Mouse (Mus musculus) E14TG2a.4 (cell line): Measurements from ENCODE around the gene Gpr19.

ENCODE experiments used
- H3K27me3 ChIP-seq: 2 replicates; pipeline ENCODE4 v1.6.1; 2014; ENCODE audit warnings: low read length, control low read depth; ENCODE audit not compliant: insufficient read depth
- H3K36me3 ChIP-seq: 2 replicates; pipeline ENCODE4 v1.6.1; 2014; ENCODE audit warnings: low read length, control low read depth; ENCODE audit not compliant: insufficient read depth
- H3K4me1 ChIP-seq: replicated peaks from 2 replicates; pipeline ENCODE4 v1.6.1; 2014; ENCODE audit warnings: low read depth, low read length, control low read depth
- H3K4me3 ChIP-seq: replicated peaks from 2 replicates; pipeline ENCODE4 v1.5.1; 2014; ENCODE audit warnings: mild to moderate bottlenecking, low read length
- H3K9me3 ChIP-seq: 2 replicates; pipeline ENCODE4 v1.6.1; 2014; ENCODE audit warnings: low read length, control low read depth
- CTCF ChIP-seq: conservative IDR thresholded peaks from 2 replicates; pipeline ENCODE4 v1.5.1; 2014; ENCODE audit warnings: low read length
- NANOG ChIP-seq: IDR thresholded peaks from 2 replicates; pipeline ENCODE4 v1.6.1; 2014; ENCODE audit warnings: borderline replicate concordance, low read length, mixed read lengths
- POU5F1 ChIP-seq: IDR thresholded peaks from 2 replicates; pipeline ENCODE4 v1.6.1; 2014; ENCODE audit warnings: low read length, borderline replicate concordance

The Gpr19 gene

DNA sequence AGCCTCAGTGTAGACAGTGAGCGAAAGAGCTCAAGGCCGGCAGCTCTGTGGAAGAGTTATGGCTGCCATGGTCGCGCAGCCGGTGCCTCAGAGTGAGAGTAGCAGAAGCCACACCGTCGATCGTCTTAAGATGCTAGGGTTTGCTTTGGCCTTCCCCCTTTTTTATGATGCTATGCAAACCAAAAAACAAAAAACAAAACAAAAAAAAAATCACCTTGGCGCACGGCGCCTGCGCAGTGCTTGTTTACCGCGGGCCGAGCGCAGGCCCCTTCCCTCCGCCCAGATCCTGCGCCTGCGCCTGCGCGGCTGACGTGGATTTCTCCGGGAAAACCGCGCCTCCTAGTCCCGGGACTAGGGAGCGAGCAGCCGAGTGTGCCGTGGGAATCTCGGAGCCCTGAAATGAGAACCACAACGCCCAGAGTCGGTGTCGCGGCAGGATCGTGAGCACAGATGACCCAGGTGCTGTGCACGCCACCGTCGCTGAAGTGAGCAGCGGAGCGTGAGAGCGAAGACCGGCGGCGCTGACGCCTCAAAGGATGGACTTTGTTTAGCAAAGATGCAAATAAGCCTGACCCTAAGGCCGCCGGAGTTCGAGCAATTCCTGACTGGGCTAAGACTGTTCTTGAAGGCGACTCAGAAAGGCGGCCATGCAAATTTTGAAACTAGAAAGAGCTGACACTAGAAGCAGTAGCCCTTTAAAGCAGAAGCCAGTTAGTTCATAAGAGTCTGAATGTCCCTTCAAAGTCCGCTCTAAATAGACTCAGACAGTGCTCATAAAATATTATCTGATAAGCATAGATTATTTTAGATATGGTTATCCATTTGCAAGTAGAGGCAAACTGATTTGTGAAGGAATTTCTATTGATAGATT, at the start of gene Gpr19:
Gpr19 (minus strand) TSS at position 484 of the 871 bp plus-strand sequence.
- Histone ChIP-seq H3K27me3 (no peaks in the 10 kb centered on the region), H3K9me3 (no peaks in the 10 kb centered on the region), H3K36me3 (peaks cover 28% of the 10 kb centered on the region), H3K4me3 (peak within 1 kb of the TSS; percentile 88), H3K4me1 (peaks cover 39% of the 10 kb centered on the region)
- no peak for TF ChIP-seq CTCF
- no peak for TF ChIP-seq NANOG
- no peak for TF ChIP-seq POU5F1

DNA sequence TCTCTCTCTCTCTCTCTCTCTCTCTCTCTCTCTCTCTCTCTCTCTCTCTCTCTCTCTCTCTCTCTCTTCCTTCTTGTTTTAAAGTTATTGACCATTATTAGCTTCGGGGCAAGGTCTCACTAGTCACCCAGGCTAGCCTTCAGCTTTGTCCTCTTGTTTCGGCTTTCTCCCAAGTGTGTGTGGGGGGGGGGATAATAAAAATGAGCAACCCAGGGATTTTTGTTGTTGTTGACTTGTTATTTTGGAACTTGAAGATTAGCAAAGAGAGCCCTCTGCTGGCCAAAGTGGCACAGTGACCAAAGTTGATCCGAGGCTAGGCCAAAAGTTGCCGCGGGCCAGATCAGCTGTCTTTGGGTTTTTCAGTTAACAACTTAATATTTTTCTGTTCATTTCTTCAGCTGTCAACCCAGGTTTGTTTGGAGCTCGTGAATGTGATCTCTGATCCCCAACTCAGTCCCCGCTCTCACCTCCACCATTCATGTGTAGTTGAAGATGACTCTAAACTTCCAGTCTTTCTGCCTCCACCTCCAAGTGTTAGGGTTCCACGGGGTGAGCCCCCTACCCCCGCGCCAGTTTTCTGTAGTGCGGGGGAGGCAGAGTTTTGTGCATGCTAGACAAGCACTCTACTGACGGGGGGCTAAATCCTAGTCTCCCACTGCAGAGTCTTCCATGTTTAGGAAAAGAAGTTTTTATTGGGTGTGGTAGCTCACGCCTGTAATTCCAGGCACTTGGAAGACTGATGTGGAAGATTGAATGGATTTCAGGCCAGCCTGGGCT, 49.1 kb upstream of the Gpr19 start:
- H3K36me3 ChIP-seq, result peaks cover 26% of the 10 kb centered on the region
- no peak for TF ChIP-seq POU5F1
- TF ChIP-seq CTCF, result peak; percentile 55

DNA sequence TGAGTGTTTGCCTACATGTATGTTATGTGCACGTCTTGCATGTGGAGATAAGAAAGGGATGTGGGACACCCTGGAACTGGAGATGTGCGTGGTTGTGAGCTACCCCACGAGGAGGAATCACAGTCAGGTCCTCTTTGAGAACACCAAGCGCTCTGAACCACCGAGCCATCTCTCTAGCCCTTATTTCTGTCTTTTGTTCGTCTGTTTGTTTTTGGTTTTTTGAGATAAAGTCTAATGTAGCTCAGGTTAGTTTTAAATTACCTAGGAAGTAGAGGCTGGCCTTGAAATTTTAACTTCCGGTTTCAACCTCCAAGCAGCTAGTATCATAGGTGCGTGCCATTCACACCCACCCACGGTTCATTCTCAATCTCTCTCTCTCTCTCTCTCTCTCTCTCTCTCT, 48.5 kb upstream of the Gpr19 start:
- H3K4me1 ChIP-seq, result peaks cover 26% of the 10 kb centered on the region
- H3K4me3 ChIP-seq, result no peak overlapping the region
- H3K9me3 ChIP-seq, result no peaks in the 10 kb centered on the region
- TF ChIP-seq POU5F1 (no peak), NANOG (no peak), CTCF (no peak)
- H3K36me3 ChIP-seq, result peaks cover 29% of the 10 kb centered on the region
- H3K27me3 ChIP-seq, result no peaks in the 10 kb centered on the region

More for the DNA sequence above, 49.1 kb upstream of the Gpr19 start:
- no peak overlapping the region for H3K4me3 ChIP-seq
- no peaks in the 10 kb centered on the region for H3K9me3 ChIP-seq
- H3K4me1 ChIP-seq, result peaks cover 26% of the 10 kb centered on the region
- no peaks in the 10 kb centered on the region for H3K27me3 ChIP-seq

DNA sequence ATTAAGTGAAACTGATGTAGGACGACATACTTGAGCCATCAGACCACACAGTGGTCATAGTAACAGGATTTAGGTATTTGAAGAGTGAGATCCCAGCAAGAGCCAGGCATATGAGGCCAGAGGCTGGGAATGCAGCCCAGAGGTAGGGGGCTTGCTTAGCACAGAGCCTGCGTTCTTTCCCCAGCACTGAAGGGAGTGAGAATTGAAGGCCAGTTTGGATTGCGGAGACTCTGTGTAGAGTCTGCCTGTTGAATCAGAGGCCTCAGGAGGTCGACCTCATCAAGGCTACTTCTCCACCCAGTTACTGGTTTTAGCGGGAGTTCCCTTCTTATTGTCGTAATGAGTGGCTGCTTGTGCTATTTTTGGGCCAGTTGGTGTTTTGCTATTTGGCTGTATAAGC, 47.7 kb upstream of the Gpr19 start:
- peaks cover 30% of the 10 kb centered on the region for H3K36me3 ChIP-seq
- no peaks in the 10 kb centered on the region for H3K27me3 ChIP-seq
- no peak for TF ChIP-seq POU5F1
- TF ChIP-seq CTCF, result no peak
- no peak for TF ChIP-seq NANOG
- H3K9me3 ChIP-seq, result no peaks in the 10 kb centered on the region
- peaks cover 18% of the 10 kb centered on the region for H3K4me1 ChIP-seq
- no peak overlapping the region for H3K4me3 ChIP-seq

DNA sequence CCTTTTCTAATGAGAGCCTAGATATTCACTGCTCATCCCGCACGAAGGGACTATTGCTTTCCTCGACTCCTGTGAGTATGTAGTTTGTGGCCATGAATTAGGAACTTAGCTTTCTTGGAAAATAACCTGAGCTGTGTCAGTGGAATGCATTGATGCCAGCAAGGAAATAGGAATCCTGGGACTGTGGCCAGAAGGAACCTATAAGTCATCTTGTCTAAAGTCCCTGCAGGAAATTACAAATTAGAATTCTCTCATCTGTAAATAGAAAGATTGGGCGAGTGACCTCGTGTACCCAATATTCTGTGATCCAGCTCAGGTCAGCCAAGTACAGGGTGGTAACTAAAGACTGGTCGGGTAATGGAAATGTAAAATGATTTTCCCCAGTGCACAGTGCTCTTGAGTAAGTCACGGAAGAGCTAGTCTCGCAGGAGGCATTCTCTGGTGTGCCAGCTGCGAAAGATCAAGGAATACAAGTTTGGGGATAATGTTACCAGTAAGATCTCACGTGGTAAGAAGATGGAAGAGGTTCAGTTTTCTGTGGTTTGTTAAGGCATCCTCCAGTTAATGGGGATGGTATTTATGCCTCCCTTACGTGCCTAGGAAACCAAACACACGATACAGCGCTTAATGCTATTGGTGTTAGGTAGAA, 45.5 kb upstream of the Gpr19 start:
- Histone ChIP-seq H3K4me3 (no peak overlapping the region), H3K27me3 (no peaks in the 10 kb centered on the region), H3K4me1 (peaks cover 25% of the 10 kb centered on the region), H3K36me3 (peaks cover 21% of the 10 kb centered on the region), H3K9me3 (no peaks in the 10 kb centered on the region)
- TF ChIP-seq POU5F1 (no peak), CTCF (no peak), NANOG (no peak)

DNA sequence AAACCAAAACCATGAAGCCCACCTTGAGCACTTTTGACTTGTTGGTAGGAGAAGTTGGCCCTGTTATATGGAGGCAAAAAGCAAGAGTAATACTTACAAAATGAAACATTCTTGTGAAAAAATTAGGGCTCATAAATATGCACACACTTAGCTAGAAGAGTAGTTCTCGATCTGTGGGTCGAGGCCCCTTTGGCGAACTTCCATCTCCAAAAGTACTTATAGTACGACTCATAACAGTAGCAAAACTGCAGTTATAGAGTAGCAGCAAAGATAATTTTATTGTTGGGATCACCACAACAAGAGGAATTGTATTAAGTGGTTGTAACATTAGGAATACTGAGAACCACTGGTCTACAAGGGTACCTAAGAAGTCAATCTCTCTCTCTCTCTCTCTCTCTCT, 41.4 kb upstream of the Gpr19 start:
- H3K9me3 ChIP-seq, result no peaks in the 10 kb centered on the region
- no peak overlapping the region for H3K4me3 ChIP-seq
- no peak for TF ChIP-seq POU5F1
- no peak for TF ChIP-seq NANOG
- TF ChIP-seq CTCF, result no peak
- peaks cover 25% of the 10 kb centered on the region for H3K36me3 ChIP-seq
- H3K4me1 ChIP-seq, result peaks cover 28% of the 10 kb centered on the region
- no peaks in the 10 kb centered on the region for H3K27me3 ChIP-seq

DNA sequence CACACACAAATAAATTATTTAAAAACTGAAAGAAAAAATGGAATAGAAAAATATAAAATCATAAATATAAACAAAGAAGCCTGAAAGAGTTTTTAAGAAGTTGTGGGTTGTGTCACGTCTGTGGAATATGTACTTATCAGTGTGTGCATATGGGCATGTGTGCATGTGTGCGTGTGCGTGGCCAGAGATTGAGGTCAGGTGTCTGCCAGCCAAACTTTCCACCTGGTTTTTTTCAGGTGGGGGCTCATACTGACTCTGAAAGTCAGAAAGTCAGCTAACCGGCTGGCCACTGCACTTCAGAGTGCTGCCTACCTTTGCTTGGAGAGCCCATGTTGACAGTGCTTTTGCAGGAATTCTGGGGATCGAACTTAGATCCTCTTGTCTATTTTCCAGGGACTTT, 35.9 kb upstream of the Gpr19 start:
- Histone ChIP-seq H3K36me3 (peaks cover 4% of the 10 kb centered on the region; the same call in 1 of the 2 replicates), H3K4me3 (no peak overlapping the region)
- TF ChIP-seq CTCF, result no peak
- TF ChIP-seq POU5F1, result no peak
- TF ChIP-seq NANOG, result no peak

DNA sequence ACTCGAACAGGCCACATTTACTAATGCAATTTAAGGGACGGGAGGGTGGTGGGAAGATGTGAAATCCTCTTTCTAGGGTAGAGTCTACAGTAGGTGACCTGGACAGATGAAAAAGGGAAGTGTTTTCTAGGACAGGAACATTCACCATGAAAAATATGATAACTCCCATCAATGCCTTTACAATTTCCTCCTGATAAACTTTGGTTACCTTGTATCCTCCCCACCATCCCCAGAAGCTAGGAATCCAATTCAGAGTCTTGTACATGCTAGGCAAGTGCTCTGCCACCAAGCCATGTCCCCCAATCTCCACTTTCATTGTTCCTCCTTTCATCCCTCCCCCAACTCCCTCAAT, 34.8 kb upstream of the Gpr19 start:
- TF ChIP-seq NANOG (no peak), POU5F1 (no peak)
- Histone ChIP-seq H3K9me3 (no peaks in the 10 kb centered on the region), H3K4me1 (peaks cover 45% of the 10 kb centered on the region), H3K36me3 (peaks cover 4% of the 10 kb centered on the region; the same call in 1 of the 2 replicates), H3K4me3 (no peak overlapping the region), H3K27me3 (no peaks in the 10 kb centered on the region)

More for the DNA sequence above, 35.9 kb upstream of the Gpr19 start:
- peaks cover 48% of the 10 kb centered on the region for H3K4me1 ChIP-seq
- H3K27me3 ChIP-seq, result no peaks in the 10 kb centered on the region
- H3K9me3 ChIP-seq, result no peaks in the 10 kb centered on the region
